Mouse (Mus musculus): Measurements from ENCODE around the gene Eno3. TPM values are rescaled to one million over a fixed set of nuclear protein-coding genes. Genes with fewer than 3 reads are reported as not detected.

Eno3 gene
- polyA plus RNA-seq, 1 experiment from 2014 or later: 9.6 TPM

GRCm38 (mm10) chr11:70701221-70701955, 44.4 kb downstream of the Eno3 start:
- Histone ChIP-seq H3K36me3 (ENCODE audit: control insufficient read depth, insufficient read depth, low read length) (peaks cover 23% of the 10 kb centered on the region), H3K9ac (ENCODE audit: low read length) (peak overlapping the region; percentile 94), H3K27ac (replicated peaks) (peak overlapping the region; percentile 96), H3K27me3 (ENCODE audit: control insufficient read depth, insufficient read depth, low read length) (no peaks in the 10 kb centered on the region), H3K4me1 (replicated peaks; ENCODE audit: control insufficient read depth, insufficient read depth) (peaks cover 8% of the 10 kb centered on the region), H3K4me3 (ENCODE audit: low read depth, low read length) (peak overlapping the region; percentile 93), H3K4me2 (replicated peaks; ENCODE audit: low read depth) (peak overlapping the region; percentile 75), H3K9me3 (ENCODE audit: control insufficient read depth, low read length) (no peaks in the 10 kb centered on the region)
- no peak for TF ChIP-seq CTCF (IDR thresholded peaks at IDR 0.05; ENCODE audit: low read depth)
- no peak for TF ChIP-seq EP300 (optimal IDR thresholded peaks at IDR 0.05)
- DNase-seq (ENCODE audit: low spot score) (peak; percentile 63), ATAC-seq (ENCODE audit: low FRiP score, low TSS enrichment) (peak; percentile 30; the same call in 1 of the 2 replicates)
- whole genome bisulfite sequencing: 10% methylated on average over 10 of the region's 10 CpGs

- no peak for DNase-seq (ENCODE audit: low spot score)
- no peaks in the 10 kb centered on the region for H3K27me3 ChIP-seq (ENCODE audit: control insufficient read depth, insufficient read depth, low read length)
- ATAC-seq (ENCODE audit: low FRiP score, low TSS enrichment): no peak
- H3K36me3 ChIP-seq (ENCODE audit: control insufficient read depth, insufficient read depth, low read length): peaks cover 31% of the 10 kb centered on the region
- H3K4me2 ChIP-seq (replicated peaks; ENCODE audit: low read depth): peak overlapping the region; percentile 75
- H3K9me3 ChIP-seq (ENCODE audit: control insufficient read depth, low read length): no peaks in the 10 kb centered on the region
- no peak for TF ChIP-seq EP300 (optimal IDR thresholded peaks at IDR 0.05)
- no peak for TF ChIP-seq CTCF (IDR thresholded peaks at IDR 0.05; ENCODE audit: low read depth)
- peak overlapping the region; percentile 93 for H3K4me3 ChIP-seq (ENCODE audit: low read depth, low read length)
- H3K4me1 ChIP-seq (replicated peaks; ENCODE audit: control insufficient read depth, insufficient read depth): peaks cover 8% of the 10 kb centered on the region
- H3K9ac ChIP-seq (ENCODE audit: low read length): peak overlapping the region; percentile 94; the same call in 1 of the 2 replicates
- WGBS: 83% methylated on average over 6 of the region's 6 CpGs
- H3K27ac ChIP-seq (replicated peaks): 0 out of 2 replicates have a peak overlapping the region, but pooled peaks have one; percentile 96
Observed at GRCm38 (mm10) chr11:70701984-70702733, 45.2 kb downstream of the Eno3 start.

- Histone ChIP-seq H3K4me2 (replicated peaks; ENCODE audit: low read depth) (no peak overlapping the region), H3K9ac (ENCODE audit: low read length) (peak overlapping the region; percentile 48; the same call in 1 of the 2 replicates), H3K9me3 (ENCODE audit: control insufficient read depth, low read length) (no peaks in the 10 kb centered on the region), H3K36me3 (ENCODE audit: control insufficient read depth, insufficient read depth, low read length) (peaks cover 34% of the 10 kb centered on the region), H3K27me3 (ENCODE audit: control insufficient read depth, insufficient read depth, low read length) (no peaks in the 10 kb centered on the region), H3K4me3 (ENCODE audit: low read depth, low read length) (no peak overlapping the region), H3K4me1 (replicated peaks; ENCODE audit: control insufficient read depth, insufficient read depth) (peaks cover 8% of the 10 kb centered on the region), H3K27ac (replicated peaks) (no peak overlapping the region)
- no peak for TF ChIP-seq EP300 (optimal IDR thresholded peaks at IDR 0.05)
- TF ChIP-seq CTCF (IDR thresholded peaks at IDR 0.05; ENCODE audit: low read depth): no peak
- DNase-seq (ENCODE audit: low spot score): no peak
- no peak for ATAC-seq (ENCODE audit: low FRiP score, low TSS enrichment)
- WGBS: 60% methylated on average over 5 of the region's 6 CpGs
Observed at GRCm38 (mm10) chr11:70702781-70703180, 45.8 kb downstream of the Eno3 start.

GRCm38 (mm10) chr11:70706127-70706526, 49.1 kb downstream of the Eno3 start:
- Histone ChIP-seq H3K27ac (replicated peaks) (no peak overlapping the region), H3K4me1 (replicated peaks; ENCODE audit: control insufficient read depth, insufficient read depth) (peaks cover 5% of the 10 kb centered on the region), H3K9ac (ENCODE audit: low read length) (no peak overlapping the region), H3K4me3 (ENCODE audit: low read depth, low read length) (no peak overlapping the region), H3K4me2 (replicated peaks; ENCODE audit: low read depth) (no peak overlapping the region), H3K36me3 (ENCODE audit: control insufficient read depth, insufficient read depth, low read length) (peaks cover 49% of the 10 kb centered on the region), H3K9me3 (ENCODE audit: control insufficient read depth, low read length) (no peaks in the 10 kb centered on the region), H3K27me3 (ENCODE audit: control insufficient read depth, insufficient read depth, low read length) (no peaks in the 10 kb centered on the region)
- DNase-seq (ENCODE audit: low spot score) (no peak), ATAC-seq (ENCODE audit: low FRiP score, low TSS enrichment) (no peak)
- 57% methylated on average over 3 of the region's 3 CpGs for WGBS
- no peak for TF ChIP-seq CTCF (IDR thresholded peaks at IDR 0.05; ENCODE audit: low read depth)
- TF ChIP-seq EP300 (optimal IDR thresholded peaks at IDR 0.05): no peak

- Histone ChIP-seq H3K4me3 (ENCODE audit: low read depth, low read length) (no peak overlapping the region), H3K27me3 (ENCODE audit: control insufficient read depth, insufficient read depth, low read length) (no peaks in the 10 kb centered on the region), H3K36me3 (ENCODE audit: control insufficient read depth, insufficient read depth, low read length) (peaks cover 38% of the 10 kb centered on the region), H3K4me2 (replicated peaks; ENCODE audit: low read depth) (no peak overlapping the region), H3K9ac (ENCODE audit: low read length) (no peak overlapping the region), H3K9me3 (ENCODE audit: control insufficient read depth, low read length) (no peaks in the 10 kb centered on the region), H3K4me1 (replicated peaks; ENCODE audit: control insufficient read depth, insufficient read depth) (no peaks in the 10 kb centered on the region), H3K27ac (replicated peaks) (no peak overlapping the region)
- 90% methylated on average over 10 of the region's 10 CpGs for WGBS
- ATAC-seq (ENCODE audit: low FRiP score, low TSS enrichment) (no peak), DNase-seq (ENCODE audit: low spot score) (no peak)
- TF ChIP-seq CTCF (IDR thresholded peaks at IDR 0.05; ENCODE audit: low read depth) (no peak), EP300 (optimal IDR thresholded peaks at IDR 0.05) (no peak)
Observed at GRCm38 (mm10) chr11:70711026-70711425, 54.0 kb downstream of the Eno3 start.

Small RNA genes lying within 50 kb of the gene (microRNA-seq; reads per million reads assigned to microRNA genes)
- not detected for gene Mir6925

Other genes with a start within 250 kb of the Eno3 start
- gene Pelp1, start 247.2 kb upstream of the Eno3 start, polyA plus RNA-seq (2015; fragmentation: Nextera tagmentation; extraction: Ambion mirVana): 10.4 and 10.8 TPM in 2 replicates
- gene Arrb2, start 224.6 kb upstream of the Eno3 start, polyA plus RNA-seq (2015; fragmentation: Nextera tagmentation; extraction: Ambion mirVana): 9.0 and 9.5 TPM in 2 replicates
- gene Med11, start 205.3 kb upstream of the Eno3 start, polyA plus RNA-seq (2015; fragmentation: Nextera tagmentation; extraction: Ambion mirVana): 27.4 and 28.6 TPM in 2 replicates
- gene Zmynd15, start 197.8 kb upstream of the Eno3 start, polyA plus RNA-seq (2015; fragmentation: Nextera tagmentation; extraction: Ambion mirVana): 0.62 and 0.86 TPM in 2 replicates
- gene Cxcl16, start 197.2 kb upstream of the Eno3 start, polyA plus RNA-seq (2015; fragmentation: Nextera tagmentation; extraction: Ambion mirVana): 15.8 and 18.1 TPM in 2 replicates
- gene Tm4sf5, start 152.0 kb upstream of the Eno3 start, polyA plus RNA-seq (2015; fragmentation: Nextera tagmentation; extraction: Ambion mirVana): 91.8 and 104 TPM in 2 replicates
- 0.15 and 0.36 TPM in 2 replicates for gene Vmo1, start 142.6 kb upstream of the Eno3 start, polyA plus RNA-seq (2015; fragmentation: Nextera tagmentation; extraction: Ambion mirVana)
- gene Gltpd2, start 138.0 kb upstream of the Eno3 start, polyA plus RNA-seq (2015; fragmentation: Nextera tagmentation; extraction: Ambion mirVana): 0.32 and 0.40 TPM in 2 replicates
- gene Psmb6, start 131.8 kb upstream of the Eno3 start, polyA plus RNA-seq (2015; fragmentation: Nextera tagmentation; extraction: Ambion mirVana): 516 and 537 TPM in 2 replicates
- not detected in 2 replicates for gene Gm40193, start 124.3 kb upstream of the Eno3 start, polyA plus RNA-seq (2015; fragmentation: Nextera tagmentation; extraction: Ambion mirVana)
- 16.2 and 17.7 TPM in 2 replicates for gene Pld2, start 117.1 kb upstream of the Eno3 start, polyA plus RNA-seq (2015; fragmentation: Nextera tagmentation; extraction: Ambion mirVana)
- 8.5 and 10.2 TPM in 2 replicates for gene Mink1, start 94.3 kb upstream of the Eno3 start, polyA plus RNA-seq (2015; fragmentation: Nextera tagmentation; extraction: Ambion mirVana)
- not detected in 2 replicates for gene 4930544D05Rik, start 41.4 kb upstream of the Eno3 start, polyA plus RNA-seq (2015; fragmentation: Nextera tagmentation; extraction: Ambion mirVana)
- not detected in 2 replicates for gene Chrne, start 38.0 kb upstream of the Eno3 start, polyA plus RNA-seq (2015; fragmentation: Nextera tagmentation; extraction: Ambion mirVana)
- 0.06 and 0.07 TPM in 2 replicates for gene Gp1ba, start 18.1 kb upstream of the Eno3 start, polyA plus RNA-seq (2015; fragmentation: Nextera tagmentation; extraction: Ambion mirVana)
- gene Rnf167, start 10.0 kb upstream of the Eno3 start, polyA plus RNA-seq (2015; fragmentation: Nextera tagmentation; extraction: Ambion mirVana): 62.8 and 70.5 TPM in 2 replicates
- gene Slc25a11, start 9.7 kb upstream of the Eno3 start, polyA plus RNA-seq (2015; fragmentation: Nextera tagmentation; extraction: Ambion mirVana): 120 and 121 TPM in 2 replicates
- gene Pfn1, start 2.6 kb upstream of the Eno3 start, polyA plus RNA-seq (2015; fragmentation: Nextera tagmentation; extraction: Ambion mirVana): 1,446 and 1,550 TPM in 2 replicates
- 77.7 and 79.4 TPM in 2 replicates for gene Spag7, start 12.2 kb downstream of the Eno3 start, polyA plus RNA-seq (2015; fragmentation: Nextera tagmentation; extraction: Ambion mirVana)
- 6.5 and 7.9 TPM in 2 replicates for gene Camta2, start 30.9 kb downstream of the Eno3 start, polyA plus RNA-seq (2015; fragmentation: Nextera tagmentation; extraction: Ambion mirVana)
- 1.6 and 2.1 TPM in 2 replicates for gene Inca1, start 43.0 kb downstream of the Eno3 start, polyA plus RNA-seq (2015; fragmentation: Nextera tagmentation; extraction: Ambion mirVana)
- 4.7 TPM in 2 replicates for gene Kif1c, start 43.3 kb downstream of the Eno3 start, polyA plus RNA-seq (2015; fragmentation: Nextera tagmentation; extraction: Ambion mirVana)
- 3.4 and 3.8 TPM in 2 replicates for gene Zfp3, start 107.0 kb downstream of the Eno3 start, polyA plus RNA-seq (2015; fragmentation: Nextera tagmentation; extraction: Ambion mirVana)
- gene Scimp, start 155.4 kb downstream of the Eno3 start, polyA plus RNA-seq (2015; fragmentation: Nextera tagmentation; extraction: Ambion mirVana): 0.57 and 0.63 TPM in 2 replicates
- 15.1 and 17.5 TPM in 2 replicates for gene Rabep1, start 187.6 kb downstream of the Eno3 start, polyA plus RNA-seq (2015; fragmentation: Nextera tagmentation; extraction: Ambion mirVana)